Mouse (Mus musculus): ENCODE measurements around the gene Nelfa. TPM values are rescaled to one million over a fixed set of nuclear protein-coding genes. Genes with fewer than 3 reads are reported as not detected.

The Nelfa gene
- polyA plus RNA-seq, 1 experiment from 2014 or later: 74.3 TPM

DNA sequence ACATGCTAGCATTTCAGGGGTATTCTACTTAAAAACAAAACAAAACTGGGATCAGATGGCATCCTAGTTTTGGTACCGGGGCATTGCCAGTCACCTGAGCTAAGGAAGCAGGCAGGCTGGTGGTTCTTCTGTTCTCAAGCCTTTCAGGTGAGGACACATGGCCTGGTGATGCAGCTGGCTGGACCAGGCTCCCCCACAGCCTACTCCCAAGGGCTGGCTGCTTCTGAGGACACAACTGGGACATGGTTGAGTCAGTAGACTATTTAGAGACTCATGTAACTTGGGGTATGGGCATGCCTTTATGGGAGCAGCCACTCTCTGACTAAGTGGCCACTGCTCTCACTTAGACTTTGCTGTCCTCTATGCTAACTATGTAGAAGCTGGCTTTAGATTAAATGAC is 60.7 kb downstream of the Nelfa start:
- no peak overlapping the region for H3K4me3 ChIP-seq
- peaks cover 50% of the 10 kb centered on the region for H3K36me3 ChIP-seq
- H3K9ac ChIP-seq: no peak overlapping the region
- no peaks in the 10 kb centered on the region for H3K9me3 ChIP-seq
- H3K4me2 ChIP-seq (replicated peaks): no peak overlapping the region
- no peak for ATAC-seq (ENCODE audit: insufficient number of reproducible peaks, insufficient read depth, low FRiP score, low TSS enrichment)
- no peak overlapping the region for H3K27ac ChIP-seq
- H3K4me1 ChIP-seq: no peaks in the 10 kb centered on the region
- WGBS: 93% methylated on average over 1 of the region's 1 CpGs
- no peaks in the 10 kb centered on the region for H3K27me3 ChIP-seq

DNA sequence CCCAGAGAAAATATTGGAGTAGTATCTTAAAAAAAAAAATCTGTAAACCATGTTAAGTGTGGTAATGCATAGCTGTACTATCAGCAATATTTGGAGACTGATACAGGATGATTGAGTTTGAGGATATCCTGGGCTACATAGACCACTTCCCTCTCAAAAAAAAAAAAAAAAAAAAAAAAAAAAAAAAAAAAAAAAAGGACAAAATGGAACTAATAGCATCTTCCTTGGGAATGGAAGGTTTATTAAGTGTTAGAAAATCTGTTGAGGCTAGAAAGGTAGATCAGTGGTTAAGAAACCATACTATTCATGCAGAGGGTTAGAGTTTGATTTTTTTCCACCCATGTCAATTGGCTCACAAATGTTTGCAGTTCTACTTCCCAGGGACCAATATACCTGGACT is 78.5 kb downstream of the Nelfa start:
- Histone ChIP-seq H3K9ac (no peak overlapping the region), H3K4me1 (no peaks in the 10 kb centered on the region), H3K9me3 (no peaks in the 10 kb centered on the region), H3K27ac (no peak overlapping the region), H3K4me2 (replicated peaks) (no peak overlapping the region), H3K27me3 (no peaks in the 10 kb centered on the region), H3K4me3 (no peak overlapping the region), H3K36me3 (peaks cover 63% of the 10 kb centered on the region)
- ATAC-seq (ENCODE audit: insufficient number of reproducible peaks, insufficient read depth, low FRiP score, low TSS enrichment): no peak

DNA sequence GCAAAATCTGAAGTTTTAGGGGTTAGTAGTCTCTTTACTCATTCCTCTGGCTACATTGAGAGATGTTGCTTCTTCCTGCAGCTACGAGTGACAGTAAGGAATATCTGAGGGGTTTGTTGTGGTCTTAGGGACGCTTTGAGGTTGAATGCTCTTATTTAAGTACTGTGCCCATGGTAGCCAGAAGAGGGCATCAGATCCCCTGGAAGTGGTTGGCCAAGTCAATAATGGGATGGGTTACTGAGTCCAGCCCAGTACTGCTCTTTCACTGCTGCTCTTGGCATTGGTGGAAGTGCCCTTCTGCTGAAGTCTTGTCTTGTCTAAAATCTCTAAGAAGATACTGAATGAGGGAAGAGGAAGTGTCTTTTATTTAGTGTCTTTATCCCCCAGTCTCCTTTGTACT is 82.2 kb downstream of the Nelfa start:
- 77% methylated on average over 2 of the region's 2 CpGs for WGBS
- no peak overlapping the region for H3K4me2 ChIP-seq (replicated peaks)
- no peak overlapping the region for H3K9ac ChIP-seq
- no peak for ATAC-seq (ENCODE audit: insufficient number of reproducible peaks, insufficient read depth, low FRiP score, low TSS enrichment)
- no peaks in the 10 kb centered on the region for H3K27me3 ChIP-seq
- no peak overlapping the region for H3K4me3 ChIP-seq
- H3K36me3 ChIP-seq: peaks cover 44% of the 10 kb centered on the region
- no peak overlapping the region for H3K27ac ChIP-seq
- no peaks in the 10 kb centered on the region for H3K9me3 ChIP-seq
- H3K4me1 ChIP-seq: no peaks in the 10 kb centered on the region

DNA sequence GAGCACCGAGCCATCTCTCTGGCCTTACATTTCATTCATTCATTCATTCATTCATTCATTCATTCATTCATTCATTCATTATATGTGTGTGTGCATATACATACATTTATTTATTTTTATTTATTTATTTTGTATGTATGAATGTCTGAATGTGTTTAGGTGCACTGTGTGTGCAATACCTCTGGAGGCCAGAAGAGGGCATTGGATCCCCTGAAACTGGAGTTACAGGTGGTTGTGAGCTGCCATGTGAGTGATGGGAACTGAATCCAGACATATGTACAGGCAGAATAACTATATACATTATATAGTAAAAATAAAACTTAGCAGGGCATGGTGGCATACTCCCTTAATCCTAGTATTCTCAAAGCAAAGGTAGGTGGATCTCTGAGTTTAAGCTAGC is 83.1 kb downstream of the Nelfa start:
- WGBS: 94% methylated on average over 1 of the region's 1 CpGs
- H3K4me2 ChIP-seq (replicated peaks): no peak overlapping the region
- no peaks in the 10 kb centered on the region for H3K27me3 ChIP-seq
- no peak overlapping the region for H3K4me3 ChIP-seq
- H3K9me3 ChIP-seq: no peaks in the 10 kb centered on the region
- H3K4me1 ChIP-seq: no peaks in the 10 kb centered on the region
- peaks cover 39% of the 10 kb centered on the region for H3K36me3 ChIP-seq
- H3K27ac ChIP-seq: no peak overlapping the region
- no peak overlapping the region for H3K9ac ChIP-seq
- no peak for ATAC-seq (ENCODE audit: insufficient number of reproducible peaks, insufficient read depth, low FRiP score, low TSS enrichment)

DNA sequence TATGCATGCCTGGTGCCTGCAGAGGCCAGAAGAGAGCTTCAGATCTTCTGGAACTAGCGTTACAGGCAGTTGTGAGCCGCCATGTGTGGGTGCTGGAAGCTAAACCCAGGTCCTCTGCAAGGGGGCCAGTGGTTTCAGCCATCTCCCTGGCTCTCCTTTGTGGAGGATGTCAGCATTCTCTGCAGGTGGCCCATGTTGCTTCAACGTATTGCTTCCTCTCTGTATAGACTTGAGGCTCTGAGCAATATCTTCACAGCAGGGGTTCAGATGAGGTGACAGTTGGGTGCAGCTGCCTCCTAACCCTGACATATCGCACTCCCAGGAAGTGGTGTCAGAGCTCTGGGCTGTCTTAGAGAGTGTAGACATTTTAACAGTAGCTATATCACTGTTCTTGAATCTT is 84.7 kb downstream of the Nelfa start:
- 94% methylated on average over 4 of the region's 4 CpGs for WGBS
- H3K27me3 ChIP-seq: no peaks in the 10 kb centered on the region
- H3K9me3 ChIP-seq: no peaks in the 10 kb centered on the region
- no peaks in the 10 kb centered on the region for H3K4me1 ChIP-seq
- no peak overlapping the region for H3K27ac ChIP-seq
- no peak for ATAC-seq (ENCODE audit: insufficient number of reproducible peaks, insufficient read depth, low FRiP score, low TSS enrichment)
- H3K9ac ChIP-seq: no peak overlapping the region
- no peak overlapping the region for H3K4me2 ChIP-seq (replicated peaks)
- peaks cover 37% of the 10 kb centered on the region for H3K36me3 ChIP-seq
- no peak overlapping the region for H3K4me3 ChIP-seq

Small RNAs within 50 kb of the gene (microRNA-seq; reads per million reads assigned to microRNA genes)
- gene Mir7024: not detected

Other genes with a start within 250 kb of the Nelfa start
- 13.4 and 19.5 TPM in 2 replicates for gene Fgfr3, start 214.7 kb downstream of the Nelfa start, polyA plus RNA-seq (2016; fragmentation: Nextera tagmentation; extraction: Ambion mirVana)
- 63.8 and 65.3 TPM in 2 replicates for gene Letm1, start 153.6 kb downstream of the Nelfa start, polyA plus RNA-seq (2016; fragmentation: Nextera tagmentation; extraction: Ambion mirVana)
- 64.0 and 77.1 TPM in 2 replicates for gene Nsd2, start 115.7 kb downstream of the Nelfa start, polyA plus RNA-seq (2016; fragmentation: Nextera tagmentation; extraction: Ambion mirVana)
- 213 and 239 TPM in 2 replicates for gene Gm1673, start 47.0 kb upstream of the Nelfa start, polyA plus RNA-seq (2016; fragmentation: Nextera tagmentation; extraction: Ambion mirVana)
- gene Nat8l, start 59.6 kb upstream of the Nelfa start, polyA plus RNA-seq (2016; fragmentation: Nextera tagmentation; extraction: Ambion mirVana): 0.34 and 0.41 TPM in 2 replicates
- 0.64 and 1.2 TPM in 2 replicates for gene Poln, start 233.0 kb upstream of the Nelfa start, polyA plus RNA-seq (2016; fragmentation: Nextera tagmentation; extraction: Ambion mirVana)
- 39.2 and 45.1 TPM in 2 replicates for gene Haus3, start 233.1 kb upstream of the Nelfa start, polyA plus RNA-seq (2016; fragmentation: Nextera tagmentation; extraction: Ambion mirVana)

Measured in embryonic facial prominence, embryonic 12.5 days (tissue).